Mouse (Mus musculus) midbrain, embryonic 11.5 days (tissue): ENCODE measurements around the gene Lcp1. TPM values are rescaled to one million over a fixed set of nuclear protein-coding genes. Genes with fewer than 3 reads are reported as not detected.

Experiments
- ATAC-seq: fragments of 200-750 bp; cut with Nextera tagmentation; 2 replicates; pipeline ENCODE4 v1.8.0; 2017; ENCODE audit warnings: moderate TSS enrichment, moderate library complexity; ENCODE audit not compliant: low FRiP score
- DNase-seq: peaks from one replicate; pipeline ENCODE4 v3.0.0; 2015; ENCODE audit warnings: low spot score; ENCODE audit errors: missing footprints
- H3K27ac ChIP-seq: fragments of 300-500 bp; sonication (generic); 2 replicates; pipeline ENCODE4 v1.5.1; 2014; ENCODE audit warnings: low read depth, low read length
- H3K27me3 ChIP-seq: fragments of 300-500 bp; sonication (generic); 2 replicates; pipeline ENCODE4 v1.6.1; 2014; ENCODE audit warnings: mild to moderate bottlenecking, low read length, moderate library complexity, mixed read lengths; ENCODE audit not compliant: control insufficient read depth, insufficient read depth
- H3K36me3 ChIP-seq: fragments of 300-500 bp; sonication (generic); 2 replicates; pipeline ENCODE4 v1.6.1; 2014; ENCODE audit warnings: mild to moderate bottlenecking, low read length, moderate library complexity, mixed read lengths; ENCODE audit not compliant: control insufficient read depth, insufficient read depth
- H3K4me1 ChIP-seq: fragments of 300-500 bp; sonication (generic); 2 replicates; pipeline ENCODE4 v1.6.1; 2014; ENCODE audit warnings: low read length; ENCODE audit not compliant: control insufficient read depth, insufficient read depth
- H3K4me2 ChIP-seq: fragments of 300-500 bp; sonication (generic); 2 replicates; pipeline ENCODE4 v1.6.1; 2014; ENCODE audit warnings: mild to moderate bottlenecking, moderate library complexity
- H3K4me3 ChIP-seq: fragments of 300-500 bp; sonication (generic); 2 replicates; pipeline ENCODE4 v1.5.1; 2014; ENCODE audit warnings: low read depth, low read length
- H3K9ac ChIP-seq: fragments of 300-500 bp; sonication (generic); 2 replicates; pipeline ENCODE4 v1.6.1; 2014; ENCODE audit warnings: low read length
- H3K9me3 ChIP-seq: fragments of 300-500 bp; sonication (generic); 2 replicates; pipeline ENCODE4 v1.6.1; 2016; ENCODE audit warnings: low read length; ENCODE audit not compliant: control insufficient read depth
- whole genome bisulfite sequencing: fragments of 180-500 bp; shearing (Covaris S2); extraction: QIAGEN DNeasy Blood & Tissue Kit; methylation state at CpG from one replicate; pipeline ENCODE4 v1.1.7; 2014; 5-methylcytosine and 5-hydroxymethylcytosine counted together
- microRNA-seq: library from miRNA; unstranded; fragments of <30 nt; microRNA quantifications from one replicate; pipeline ENCODE4, GENCODE M21; 2017
- polyA plus RNA-seq: library from polyadenylated mRNA; unstranded; fragments of >200 nt; fragmentation: Nextera tagmentation; extraction: Ambion mirVana; gene quantifications from 2 replicates; pipeline ENCODE4 v1.2.1, GENCODE M21; 2014

Gene Lcp1
- polyA plus RNA-seq, 1 experiment from 2014 or later = 30.9 TPM

DNA sequence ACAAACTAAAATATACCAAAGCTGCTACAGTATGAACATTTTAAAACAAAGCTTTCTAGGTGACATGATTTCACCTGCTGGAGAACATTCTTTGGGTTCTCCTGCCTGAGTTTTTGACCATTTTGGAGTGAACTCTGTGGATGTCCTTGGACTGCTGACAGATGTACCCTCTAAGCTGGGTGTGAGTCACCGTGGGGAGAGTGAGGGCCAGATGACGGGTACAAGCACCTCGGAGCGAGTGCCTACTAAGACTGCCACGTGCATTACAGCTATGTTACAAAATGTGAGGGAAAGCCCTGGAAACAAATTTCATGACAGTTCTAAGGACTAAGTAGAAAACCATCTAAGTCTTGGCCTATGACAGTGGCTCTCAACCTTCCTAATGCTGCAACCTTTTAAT is 138.6 kb downstream of the Lcp1 start:
- Histone ChIP-seq H3K36me3 (no peaks in the 10 kb centered on the region), H3K9me3 (no peaks in the 10 kb centered on the region), H3K27ac (no peak overlapping the region), H3K9ac (no peak overlapping the region), H3K4me1 (no peaks in the 10 kb centered on the region), H3K4me3 (no peak overlapping the region), H3K27me3 (no peaks in the 10 kb centered on the region), H3K4me2 (no peak overlapping the region)
- ATAC-seq (no peak), DNase-seq (no peak)
- 88% methylated on average over 5 of the region's 5 CpGs for WGBS

DNA sequence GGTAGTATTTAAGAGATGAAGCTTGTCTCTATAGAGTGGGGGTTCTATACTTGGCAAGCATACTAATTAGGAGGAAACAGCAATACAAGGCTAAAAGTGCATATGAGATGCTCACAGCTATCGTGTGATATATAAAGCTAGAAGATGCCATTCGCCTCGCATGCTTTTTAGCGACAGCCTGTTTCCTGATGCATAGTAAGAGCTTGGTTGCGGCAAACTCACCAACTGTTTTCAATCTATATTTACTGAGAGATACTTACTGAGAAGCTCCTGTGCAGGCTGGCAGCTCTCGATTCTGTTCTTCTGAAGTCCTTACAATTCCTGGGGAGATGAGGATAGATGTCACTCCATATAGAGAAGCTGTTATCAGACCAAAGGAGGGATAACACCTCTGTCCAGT is 148.8 kb downstream of the Lcp1 start:
- Histone ChIP-seq H3K27me3 (no peaks in the 10 kb centered on the region), H3K36me3 (no peaks in the 10 kb centered on the region), H3K9ac (no peak overlapping the region), H3K4me3 (no peak overlapping the region), H3K27ac (no peak overlapping the region), H3K4me2 (no peak overlapping the region), H3K4me1 (peaks cover 4% of the 10 kb centered on the region; the same call in 1 of the 2 replicates), H3K9me3 (no peaks in the 10 kb centered on the region)
- WGBS = 91% methylated on average over 6 of the region's 6 CpGs
- ATAC-seq (no peak), DNase-seq (no peak)

DNA sequence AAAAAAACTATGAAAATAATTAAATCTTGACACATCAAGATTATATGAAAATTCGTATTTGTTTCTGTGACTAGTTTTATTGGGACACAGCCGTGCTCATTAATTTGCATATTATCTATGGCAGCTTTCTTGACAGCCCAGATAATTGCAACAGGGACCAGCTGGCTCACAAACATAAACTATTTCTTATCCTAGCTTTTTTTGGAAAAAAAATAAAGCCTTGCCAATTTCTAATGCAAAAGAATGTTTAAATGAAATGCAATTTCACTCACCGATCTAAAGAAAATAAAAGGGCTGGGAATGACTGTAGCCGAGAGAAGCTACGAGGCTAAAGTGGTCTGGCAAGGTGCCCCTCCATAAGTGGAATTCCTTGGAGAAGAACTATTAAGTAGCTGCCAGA is 149.5 kb downstream of the Lcp1 start:
- WGBS = 80% methylated on average over 5 of the region's 5 CpGs
- Histone ChIP-seq H3K27ac (no peak overlapping the region), H3K4me2 (no peak overlapping the region), H3K27me3 (no peaks in the 10 kb centered on the region), H3K4me1 (peaks cover 9% of the 10 kb centered on the region), H3K9ac (no peak overlapping the region), H3K9me3 (no peaks in the 10 kb centered on the region), H3K36me3 (no peaks in the 10 kb centered on the region), H3K4me3 (no peak overlapping the region)
- DNase-seq (no peak), ATAC-seq (no peak)

Small RNAs within 50 kb of the gene (microRNA-seq; reads per million reads assigned to microRNA genes)
- not detected for gene Gm44482

Other genes starting within 250 kb of the Lcp1 start
- gene Lrch1, start 183.2 kb upstream of the Lcp1 start, polyA plus RNA-seq = 5.8 and 6.7 TPM in 2 replicates
- 0.19 and 0.36 TPM in 2 replicates for gene Rubcnl, start 115.1 kb upstream of the Lcp1 start, polyA plus RNA-seq
- gene Lrrc63, start 220 bp upstream of the Lcp1 start, polyA plus RNA-seq = 0.08 and 0.10 TPM in 2 replicates
- not detected in 2 replicates for gene Cpb2, start 111.2 kb downstream of the Lcp1 start, polyA plus RNA-seq
- 30.1 and 31.4 TPM in 2 replicates for gene Zc3h13, start 153.3 kb downstream of the Lcp1 start, polyA plus RNA-seq